Mouse (Mus musculus) liver, embryonic 15.5 days (tissue): Measurements from ENCODE around the gene Zbtb16. TPM values are rescaled to one million over a fixed set of nuclear protein-coding genes. Genes with fewer than 3 reads are reported as not detected.

Experiments
- ATAC-seq: fragments of 200-750 bp; cut with Nextera tagmentation; 2 replicates; pipeline ENCODE4 v1.8.0; 2017; ENCODE audit warnings: moderate number of reproducible peaks, mild to moderate bottlenecking, moderate library complexity; ENCODE audit not compliant: insufficient read depth
- H3K27ac ChIP-seq: fragments of 300-500 bp; sonication (generic); replicated peaks from 2 replicates; pipeline ENCODE4 v1.5.1; 2015; ENCODE audit warnings: mild to moderate bottlenecking, inconsistent platforms
- H3K27me3 ChIP-seq: fragments of 300-500 bp; sonication (generic); 2 replicates; pipeline ENCODE4 v1.6.1; 2015; ENCODE audit warnings: mild to moderate bottlenecking, inconsistent platforms
- H3K36me3 ChIP-seq: fragments of 300-500 bp; sonication (generic); replicated peaks from 2 replicates; pipeline ENCODE4 v1.6.1; 2015; ENCODE audit warnings: moderate library complexity, mild to moderate bottlenecking, inconsistent platforms
- H3K4me1 ChIP-seq: fragments of 300-500 bp; sonication (generic); replicated peaks from 2 replicates; pipeline ENCODE4 v1.6.1; 2015; ENCODE audit warnings: inconsistent platforms
- H3K4me2 ChIP-seq: fragments of 300-500 bp; sonication (generic); 2 replicates; pipeline ENCODE4 v1.6.1; 2015; ENCODE audit warnings: moderate library complexity, mild to moderate bottlenecking, inconsistent platforms
- H3K4me3 ChIP-seq: fragments of 300-500 bp; sonication (generic); replicated peaks from 2 replicates; pipeline ENCODE4 v1.5.1; 2015; ENCODE audit warnings: mild to moderate bottlenecking, inconsistent platforms
- H3K9ac ChIP-seq: fragments of 300-500 bp; sonication (generic); 2 replicates; pipeline ENCODE4 v1.6.1; 2015; ENCODE audit warnings: moderate library complexity, mild to moderate bottlenecking, inconsistent platforms
- H3K9me3 ChIP-seq: fragments of 300-500 bp; sonication (generic); replicated peaks from 2 replicates; pipeline ENCODE4 v1.6.1; 2016; ENCODE audit warnings: inconsistent platforms
- WGBS: fragments of 180-500 bp; shearing (Covaris S2); methylation state at CpG from one replicate; pipeline ENCODE4 v1.1.7; 2015; ENCODE audit warnings: mixed read lengths; ENCODE audit not compliant: insufficient replicate concordance; 5-methylcytosine and 5-hydroxymethylcytosine counted together
- polyA plus RNA-seq: library from polyadenylated mRNA; unstranded; fragments of >200 nt; fragmentation: Nextera tagmentation; extraction: Ambion mirVana; gene quantifications from 2 replicates; pipeline ENCODE4 v1.2.1, GENCODE M21; 2015

The Zbtb16 gene
- polyA plus RNA-seq, 1 experiment from 2014 or later, result 0.54 TPM

GRCm38 (mm10) chr9:48646781-48647647, 189.0 kb downstream of the Zbtb16 start:
- Histone ChIP-seq H3K4me1 (peaks cover 21% of the 10 kb centered on the region), H3K9me3 (no peaks in the 10 kb centered on the region; the same call in 1 of the 2 replicates), H3K27me3 (peaks cover 28% of the 10 kb centered on the region), H3K9ac (no peak overlapping the region), H3K4me3 (no peak overlapping the region), H3K27ac (no peak overlapping the region), H3K4me2 (no peak overlapping the region), H3K36me3 (no peaks in the 10 kb centered on the region)
- WGBS, result 57% methylated on average over 16 of the region's 16 CpGs
- ATAC-seq, result no peak

GRCm38 (mm10) chr9:48646251-48646650, 189.8 kb downstream of the Zbtb16 start:
- Histone ChIP-seq H3K27ac (no peak overlapping the region), H3K27me3 (peaks cover 28% of the 10 kb centered on the region), H3K4me1 (peaks cover 21% of the 10 kb centered on the region), H3K36me3 (no peaks in the 10 kb centered on the region), H3K9ac (no peak overlapping the region), H3K4me3 (no peak overlapping the region), H3K9me3 (no peaks in the 10 kb centered on the region; the same call in 1 of the 2 replicates), H3K4me2 (no peak overlapping the region)
- ATAC-seq, result no peak
- WGBS, result 21% methylated on average over 4 of the region's 4 CpGs

GRCm38 (mm10) chr9:48645648-48646126, 190.3 kb downstream of the Zbtb16 start:
- H3K27me3 ChIP-seq, result peaks cover 28% of the 10 kb centered on the region
- no peak overlapping the region for H3K4me3 ChIP-seq
- H3K9ac ChIP-seq, result no peak overlapping the region
- H3K9me3 ChIP-seq, result no peaks in the 10 kb centered on the region; the same call in 1 of the 2 replicates
- H3K36me3 ChIP-seq, result no peaks in the 10 kb centered on the region
- no peak overlapping the region for H3K4me2 ChIP-seq
- H3K4me1 ChIP-seq, result peaks cover 21% of the 10 kb centered on the region
- WGBS, result 46% methylated on average over 4 of the region's 4 CpGs
- no peak for ATAC-seq
- no peak overlapping the region for H3K27ac ChIP-seq

GRCm38 (mm10) chr9:48644926-48645647, 190.9 kb downstream of the Zbtb16 start:
- Histone ChIP-seq H3K4me3 (no peak overlapping the region), H3K4me1 (peaks cover 16% of the 10 kb centered on the region), H3K27me3 (peaks cover 28% of the 10 kb centered on the region), H3K27ac (no peak overlapping the region), H3K9me3 (no peaks in the 10 kb centered on the region; the same call in 1 of the 2 replicates), H3K9ac (no peak overlapping the region), H3K4me2 (no peak overlapping the region), H3K36me3 (no peaks in the 10 kb centered on the region)
- no peak for ATAC-seq
- WGBS, result 40% methylated on average over 13 of the region's 13 CpGs

GRCm38 (mm10) chr9:48644376-48644775, 191.6 kb downstream of the Zbtb16 start:
- Histone ChIP-seq H3K4me3 (no peak overlapping the region), H3K27me3 (peaks cover 28% of the 10 kb centered on the region), H3K4me2 (no peak overlapping the region), H3K9ac (no peak overlapping the region), H3K27ac (no peak overlapping the region), H3K4me1 (peaks cover 10% of the 10 kb centered on the region), H3K36me3 (no peaks in the 10 kb centered on the region), H3K9me3 (no peaks in the 10 kb centered on the region; the same call in 1 of the 2 replicates)
- no peak for ATAC-seq
- WGBS, result 61% methylated on average over 3 of the region's 3 CpGs

- no peak overlapping the region for H3K27ac ChIP-seq
- no peak for ATAC-seq
- H3K36me3 ChIP-seq, result no peaks in the 10 kb centered on the region
- H3K4me2 ChIP-seq, result no peak overlapping the region
- H3K9ac ChIP-seq, result no peak overlapping the region
- WGBS, result 69% methylated on average over 8 of the region's 8 CpGs
- peaks cover 10% of the 10 kb centered on the region for H3K27me3 ChIP-seq
- no peaks in the 10 kb centered on the region; the same call in 1 of the 2 replicates for H3K9me3 ChIP-seq
- H3K4me1 ChIP-seq, result no peaks in the 10 kb centered on the region
- no peak overlapping the region for H3K4me3 ChIP-seq
These were observed 194.4 kb downstream of the Zbtb16 start for GRCm38 (mm10) chr9:48641636-48642035.

GRCm38 (mm10) chr9:48640881-48641280, 195.1 kb downstream of the Zbtb16 start:
- H3K9ac ChIP-seq, result no peak overlapping the region
- no peak overlapping the region for H3K4me2 ChIP-seq
- H3K9me3 ChIP-seq, result no peaks in the 10 kb centered on the region; the same call in 1 of the 2 replicates
- H3K4me3 ChIP-seq, result no peak overlapping the region
- WGBS, result 59% methylated on average over 8 of the region's 8 CpGs
- H3K27me3 ChIP-seq, result peaks cover 8% of the 10 kb centered on the region
- no peak overlapping the region for H3K27ac ChIP-seq
- H3K36me3 ChIP-seq, result no peaks in the 10 kb centered on the region
- no peak for ATAC-seq
- no peaks in the 10 kb centered on the region for H3K4me1 ChIP-seq

GRCm38 (mm10) chr9:48638176-48638803, 197.7 kb downstream of the Zbtb16 start:
- H3K27me3 ChIP-seq, result peaks cover 23% of the 10 kb centered on the region
- H3K4me2 ChIP-seq, result no peak overlapping the region
- H3K36me3 ChIP-seq, result no peaks in the 10 kb centered on the region
- no peak overlapping the region for H3K4me3 ChIP-seq
- no peaks in the 10 kb centered on the region for H3K9me3 ChIP-seq
- no peaks in the 10 kb centered on the region for H3K4me1 ChIP-seq
- H3K27ac ChIP-seq, result no peak overlapping the region
- no peak overlapping the region for H3K9ac ChIP-seq
- WGBS, result 54% methylated on average over 15 of the region's 15 CpGs
- ATAC-seq, result no peak

GRCm38 (mm10) chr9:48637161-48637560, 198.9 kb downstream of the Zbtb16 start:
- H3K27ac ChIP-seq, result no peak overlapping the region
- 75% methylated on average over 7 of the region's 7 CpGs for WGBS
- H3K9me3 ChIP-seq, result no peaks in the 10 kb centered on the region
- no peak overlapping the region for H3K4me3 ChIP-seq
- H3K4me2 ChIP-seq, result no peak overlapping the region
- ATAC-seq, result no peak
- H3K27me3 ChIP-seq, result peaks cover 23% of the 10 kb centered on the region
- H3K9ac ChIP-seq, result no peak overlapping the region
- H3K36me3 ChIP-seq, result no peaks in the 10 kb centered on the region
- H3K4me1 ChIP-seq, result no peaks in the 10 kb centered on the region

GRCm38 (mm10) chr9:48635576-48636350, 200.3 kb downstream of the Zbtb16 start:
- no peak overlapping the region for H3K4me2 ChIP-seq
- WGBS, result 27% methylated on average over 18 of the region's 18 CpGs
- H3K27me3 ChIP-seq, result peaks cover 23% of the 10 kb centered on the region
- H3K9me3 ChIP-seq, result no peaks in the 10 kb centered on the region
- no peak overlapping the region for H3K4me3 ChIP-seq
- no peaks in the 10 kb centered on the region for H3K36me3 ChIP-seq
- no peaks in the 10 kb centered on the region for H3K4me1 ChIP-seq
- ATAC-seq, result no peak
- H3K27ac ChIP-seq, result no peak overlapping the region
- no peak overlapping the region for H3K9ac ChIP-seq
